Mouse (Mus musculus) C2C12 (cell line): ENCODE results near the gene Trim38. TPM values are rescaled to one million over a fixed set of nuclear protein-coding genes. Genes with fewer than 3 reads are reported as not detected.

Experiments used
- H3K27me3 ChIP-seq: one replicate; pipeline ENCODE4 v1.6.1; 2011; ENCODE audit not compliant: control insufficient read depth, insufficient read depth, insufficient read length
- H3K36me3 ChIP-seq: one replicate; pipeline ENCODE4 v1.6.1; 2011; ENCODE audit not compliant: control insufficient read depth, insufficient read depth
- H3K4me3 ChIP-seq: one replicate; pipeline ENCODE4 v1.5.1; 2011; ENCODE audit warnings: mild to moderate bottlenecking, control low read depth; ENCODE audit not compliant: poor library complexity, insufficient read depth, severe bottlenecking
- H3K79me2 ChIP-seq: one replicate; pipeline ENCODE4 v1.6.1; 2011; ENCODE audit not compliant: control insufficient read depth, insufficient read depth
- H3K79me3 ChIP-seq: one replicate; pipeline ENCODE4 v1.6.1; 2011; ENCODE audit warnings: low read depth, control low read depth
- H3ac ChIP-seq: one replicate; pipeline ENCODE3; 2011; ENCODE audit warnings: low read depth; ENCODE audit not compliant: control insufficient read depth, insufficient read length
- CEBPB ChIP-seq: IDR thresholded peaks from one replicate; pipeline ENCODE4 v1.6.1; 2011; ENCODE audit warnings: low read depth, mild to moderate bottlenecking, control low read depth, moderate library complexity
- CTCF ChIP-seq: IDR thresholded peaks from one replicate; pipeline ENCODE4 v1.5.1; 2011; ENCODE audit not compliant: control insufficient read depth, insufficient read depth, insufficient read length
- FOSL1 ChIP-seq: IDR thresholded peaks from one replicate; pipeline ENCODE4 v1.8.0; 2011; ENCODE audit warnings: mild to moderate bottlenecking, low read length; ENCODE audit not compliant: poor library complexity, insufficient read depth, severe bottlenecking
- MAX ChIP-seq: IDR thresholded peaks from one replicate; pipeline ENCODE4 v1.6.1; 2011; ENCODE audit warnings: mild to moderate bottlenecking, control low read depth
- MYOD1 ChIP-seq: IDR thresholded peaks from one replicate; pipeline ENCODE4 v1.6.1; 2011; ENCODE audit warnings: low read depth; ENCODE audit not compliant: control insufficient read depth, insufficient read length
- MYOG ChIP-seq: IDR thresholded peaks from one replicate; pipeline ENCODE4 v1.6.1; 2011; ENCODE audit not compliant: control insufficient read depth, insufficient read length; ENCODE audit errors: extremely low read depth
- USF1 ChIP-seq: IDR thresholded peaks from one replicate; pipeline ENCODE4 v1.6.1; 2011; ENCODE audit warnings: low read depth, mild to moderate bottlenecking, control low read depth, moderate library complexity
- polyA plus RNA-seq: library from polyadenylated mRNA; unstranded; fragments of >200 nt; fragmentation: generic; extraction: Trizol; gene quantifications from one replicate; pipeline ENCODE4 v1.2.1, GENCODE M21; 2012; ENCODE audit warnings: missing spikeins

The Trim38 gene
- polyA plus RNA-seq, 1 experiment: 0.02 TPM

DNA sequence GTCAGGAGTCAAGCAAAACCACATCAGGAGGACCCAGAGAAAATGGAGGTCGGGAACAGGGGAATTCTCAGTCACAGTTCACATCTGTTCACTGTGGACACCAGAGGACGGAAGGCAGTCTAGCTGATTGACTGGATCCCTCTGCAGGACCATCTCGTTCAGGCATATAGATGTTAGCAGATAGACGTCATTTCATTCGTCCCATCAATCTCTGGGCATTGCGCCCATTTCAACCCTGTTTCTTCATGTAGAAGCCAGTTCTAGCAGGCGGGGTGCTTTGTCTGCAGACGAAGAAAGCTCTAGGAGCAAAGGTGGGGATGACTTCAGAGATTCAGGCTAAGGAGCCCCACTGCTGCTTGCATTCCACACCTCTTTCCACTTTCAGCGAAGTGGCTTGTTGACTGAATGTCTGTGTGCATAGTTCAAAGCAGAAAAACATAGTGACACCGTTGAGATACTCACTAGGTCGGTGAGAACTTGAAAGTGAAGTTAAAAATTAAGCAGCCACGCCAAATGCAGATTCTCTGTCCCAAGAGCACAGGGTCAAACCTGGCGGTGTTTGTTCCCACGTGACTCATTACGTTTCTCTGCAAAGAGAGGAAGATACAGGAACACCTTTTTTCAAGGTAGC lies 36.8 kb downstream of the Trim38 start, which contains the start of gene Slc17a2:
TSS of gene Slc17a2 (plus strand) at position 572 of the 631 bp plus-strand sequence.
- no peaks in the 10 kb centered on the region for H3K79me3 ChIP-seq
- H3ac ChIP-seq: no peak within 1 kb of the TSS
- H3K27me3 ChIP-seq: peaks cover 9% of the 10 kb centered on the region
- H3K4me3 ChIP-seq: no peak within 1 kb of the TSS
- no peaks in the 10 kb centered on the region for H3K36me3 ChIP-seq
- TF ChIP-seq CEBPB (no peak), CTCF (no peak), MYOD1 (no peak), USF1 (no peak), FOSL1 (no peak), MYOG (no peak), MAX (no peak)
- H3K79me2 ChIP-seq: no peaks in the 10 kb centered on the region

DNA sequence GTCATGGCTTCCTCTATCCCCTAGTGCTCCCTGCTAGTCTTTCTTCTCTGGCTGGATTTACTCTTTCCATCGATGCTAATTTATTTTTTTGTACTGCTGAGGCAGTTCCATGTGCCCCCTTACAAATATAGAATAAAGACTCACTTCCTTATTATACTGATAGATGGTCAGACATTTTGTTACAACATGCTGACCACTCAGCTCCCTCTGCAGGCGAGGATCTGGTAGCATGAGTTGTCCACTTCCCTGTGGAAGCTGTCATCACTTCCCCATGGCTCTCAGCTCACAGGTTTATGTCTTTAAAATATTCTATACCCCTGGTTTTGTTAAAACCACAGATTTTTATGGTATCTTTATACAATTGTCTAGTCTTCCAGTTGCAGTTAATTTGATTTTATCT lies 46.4 kb downstream of the Trim38 start:
- no peak for TF ChIP-seq FOSL1
- no peak for TF ChIP-seq MYOD1
- TF ChIP-seq USF1: no peak
- TF ChIP-seq MYOG: no peak
- no peaks in the 10 kb centered on the region for H3K36me3 ChIP-seq
- no peaks in the 10 kb centered on the region for H3K79me2 ChIP-seq
- H3K79me3 ChIP-seq: no peaks in the 10 kb centered on the region
- H3ac ChIP-seq: no peak overlapping the region
- H3K27me3 ChIP-seq: peaks cover 7% of the 10 kb centered on the region
- H3K4me3 ChIP-seq: no peak overlapping the region

DNA sequence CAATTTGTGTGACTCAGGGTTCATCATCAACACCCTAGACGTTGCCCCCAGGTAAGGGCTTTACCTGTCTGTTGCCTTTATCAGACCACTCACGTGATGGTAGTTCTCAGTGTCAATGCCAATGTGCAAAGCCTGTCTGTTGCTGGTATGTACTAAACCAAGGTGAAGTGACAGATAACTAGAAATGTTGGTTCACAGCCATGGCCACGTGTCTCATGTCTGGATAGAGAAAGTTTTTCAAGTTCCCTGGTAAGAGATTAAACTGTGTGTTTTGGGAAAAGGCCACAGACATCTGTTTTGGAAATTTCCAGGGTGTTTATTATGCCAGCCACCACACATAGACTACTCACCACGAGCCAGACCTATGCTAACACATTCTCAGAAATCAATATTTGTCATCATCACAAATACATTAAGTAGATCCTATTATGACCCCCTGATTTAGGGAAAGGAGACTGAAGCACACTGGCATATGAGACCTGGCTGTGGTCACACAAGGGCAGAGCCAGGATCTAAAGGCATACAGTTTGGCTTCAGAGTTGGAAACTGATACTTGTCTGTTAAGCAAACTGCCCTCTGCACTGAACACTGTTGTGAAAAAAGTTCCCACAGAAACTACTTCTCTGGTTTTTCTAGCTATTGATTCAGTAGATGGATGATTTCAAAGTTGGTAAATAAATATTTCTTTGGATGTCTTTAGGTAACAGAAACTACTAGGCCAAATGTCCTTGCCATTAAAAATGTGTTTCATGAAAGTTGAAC lies 50.6 kb downstream of the Trim38 start:
- Histone ChIP-seq H3K4me3 (no peak overlapping the region), H3K36me3 (no peaks in the 10 kb centered on the region), H3ac (no peak overlapping the region), H3K79me2 (no peaks in the 10 kb centered on the region), H3K27me3 (no peaks in the 10 kb centered on the region), H3K79me3 (no peaks in the 10 kb centered on the region)
- TF ChIP-seq MAX: no peak
- no peak for TF ChIP-seq USF1
- no peak for TF ChIP-seq FOSL1
- TF ChIP-seq CTCF: no peak
- TF ChIP-seq CEBPB: no peak
- no peak for TF ChIP-seq MYOD1
- TF ChIP-seq MYOG: no peak

DNA sequence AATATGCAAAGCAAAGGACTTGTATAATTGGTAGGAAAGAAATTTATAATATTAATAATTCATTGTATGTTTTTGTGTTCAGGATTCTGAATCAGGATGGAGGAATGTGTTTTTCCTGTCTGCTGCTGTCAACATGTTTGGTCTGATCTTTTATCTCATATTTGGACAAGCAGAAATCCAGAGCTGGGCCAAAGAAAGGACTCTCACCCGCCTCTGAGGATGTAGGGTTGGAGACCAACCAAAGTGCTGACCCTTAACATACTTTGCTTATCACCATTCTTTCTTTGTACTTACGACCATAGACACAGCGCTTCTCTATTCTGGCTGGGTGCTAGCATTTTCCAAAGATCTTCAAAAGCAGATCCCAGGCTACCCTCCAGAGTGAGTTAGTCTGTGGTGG lies 52.5 kb downstream of the Trim38 start:
- Histone ChIP-seq H3K79me2 (no peaks in the 10 kb centered on the region), H3ac (no peak overlapping the region), H3K4me3 (no peak overlapping the region), H3K79me3 (no peaks in the 10 kb centered on the region), H3K27me3 (no peaks in the 10 kb centered on the region), H3K36me3 (no peaks in the 10 kb centered on the region)
- TF ChIP-seq FOSL1 (no peak), MYOG (no peak), CEBPB (no peak), MAX (no peak), MYOD1 (no peak), USF1 (no peak), CTCF (no peak)

DNA sequence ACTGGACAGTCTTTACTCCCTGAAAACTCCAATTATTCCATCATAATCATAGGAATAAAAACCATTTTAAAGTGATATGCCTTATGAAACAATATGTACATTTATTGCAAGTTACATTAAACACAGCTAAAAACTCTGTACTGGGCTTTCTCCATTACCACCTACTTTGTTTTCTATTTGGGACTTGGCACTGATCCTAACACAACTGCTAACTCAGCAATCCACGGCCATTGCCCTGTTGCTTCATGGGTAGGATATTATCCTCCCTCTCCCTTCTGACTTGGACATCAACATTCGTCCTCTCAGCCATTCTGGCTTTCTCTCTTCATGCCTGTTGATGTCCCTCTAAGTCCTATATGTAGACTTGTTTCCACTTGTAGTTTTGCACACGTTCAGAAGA lies 56.9 kb downstream of the Trim38 start:
- no peaks in the 10 kb centered on the region for H3K27me3 ChIP-seq
- H3K79me2 ChIP-seq: no peaks in the 10 kb centered on the region
- no peak overlapping the region for H3ac ChIP-seq
- no peaks in the 10 kb centered on the region for H3K79me3 ChIP-seq
- TF ChIP-seq CEBPB: no peak
- no peak overlapping the region for H3K4me3 ChIP-seq
- no peaks in the 10 kb centered on the region for H3K36me3 ChIP-seq

DNA sequence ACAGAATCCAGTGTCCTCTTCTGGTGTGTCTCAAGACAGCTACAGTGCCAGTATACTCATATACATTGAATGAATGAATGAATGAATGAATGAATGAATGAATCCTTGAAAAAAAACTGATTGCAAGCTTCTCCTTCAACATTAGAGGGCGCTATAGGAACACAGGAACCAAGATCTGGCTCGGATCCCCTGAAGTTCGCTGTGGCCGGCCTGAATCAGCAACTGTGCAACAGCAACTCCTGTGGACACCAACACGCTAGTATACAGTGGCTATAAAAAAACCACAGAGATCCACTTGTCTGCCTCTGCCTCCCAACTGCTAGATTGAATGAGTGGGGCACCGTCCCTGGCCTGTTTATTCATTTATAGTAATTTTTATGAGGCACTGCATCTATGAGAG lies 63.3 kb downstream of the Trim38 start:
- Histone ChIP-seq H3K79me3 (no peaks in the 10 kb centered on the region), H3K79me2 (no peaks in the 10 kb centered on the region), H3K4me3 (no peak overlapping the region), H3K27me3 (no peaks in the 10 kb centered on the region), H3K36me3 (no peaks in the 10 kb centered on the region), H3ac (no peak overlapping the region)
- TF ChIP-seq CTCF (no peak), CEBPB (no peak), MYOG (no peak), MAX (no peak), MYOD1 (no peak), USF1 (no peak), FOSL1 (no peak)
